Mouse (Mus musculus): ENCODE measurements around the gene Srsf2. TPM values are rescaled to one million over a fixed set of nuclear protein-coding genes. Genes with fewer than 3 reads are reported as not detected.

Gene Srsf2
- polyA plus RNA-seq, 1 experiment: 1,171 TPM

- no peak overlapping the region for H3K4me3 ChIP-seq (ENCODE audit: control insufficient read depth, insufficient read depth, low read length)
- H3K36me3 ChIP-seq (ENCODE audit: control insufficient read depth, insufficient read depth, low read length): no peaks in the 10 kb centered on the region
- DNase-seq: no peak
- no peak overlapping the region for H3K27ac ChIP-seq (ENCODE audit: control insufficient read depth, insufficient read depth, low read length)
- H3K27me3 ChIP-seq (ENCODE audit: control insufficient read depth, insufficient read depth, low read length): no peaks in the 10 kb centered on the region
- peaks cover 25% of the 10 kb centered on the region for H3K4me1 ChIP-seq (replicated peaks; ENCODE audit: control insufficient read depth, insufficient read depth, low read length)
- no peak for TF ChIP-seq CTCF (IDR thresholded peaks at IDR 0.05; ENCODE audit: borderline replicate concordance, control insufficient read depth, extremely low read depth, insufficient read depth, low read length, poor library complexity)
- TF ChIP-seq POLR2A (IDR thresholded peaks at IDR 0.05; ENCODE audit: control insufficient read depth, extremely low read depth, insufficient read depth, low read length, poor library complexity): no peak
- WGBS: 99% methylated on average over 2 of the region's 2 CpGs
These were observed 29.6 kb downstream of the Srsf2 start for GRCm38 (mm10) chr11:116823255-116823654.

GRCm38 (mm10) chr11:116822626-116823025, 30.3 kb downstream of the Srsf2 start:
- Histone ChIP-seq H3K36me3 (ENCODE audit: control insufficient read depth, insufficient read depth, low read length) (no peaks in the 10 kb centered on the region), H3K27ac (ENCODE audit: control insufficient read depth, insufficient read depth, low read length) (no peak overlapping the region), H3K27me3 (ENCODE audit: control insufficient read depth, insufficient read depth, low read length) (no peaks in the 10 kb centered on the region), H3K4me1 (replicated peaks; ENCODE audit: control insufficient read depth, insufficient read depth, low read length) (peaks cover 18% of the 10 kb centered on the region), H3K4me3 (ENCODE audit: control insufficient read depth, insufficient read depth, low read length) (no peak overlapping the region)
- TF ChIP-seq CTCF (IDR thresholded peaks at IDR 0.05; ENCODE audit: borderline replicate concordance, control insufficient read depth, extremely low read depth, insufficient read depth, low read length, poor library complexity): no peak
- TF ChIP-seq POLR2A (IDR thresholded peaks at IDR 0.05; ENCODE audit: control insufficient read depth, extremely low read depth, insufficient read depth, low read length, poor library complexity): no peak
- DNase-seq: no peak
- WGBS: 98% methylated on average over 10 of the region's 10 CpGs

- Histone ChIP-seq H3K4me3 (ENCODE audit: control insufficient read depth, insufficient read depth, low read length) (no peak overlapping the region), H3K36me3 (ENCODE audit: control insufficient read depth, insufficient read depth, low read length) (no peaks in the 10 kb centered on the region), H3K27ac (ENCODE audit: control insufficient read depth, insufficient read depth, low read length) (no peak overlapping the region), H3K4me1 (replicated peaks; ENCODE audit: control insufficient read depth, insufficient read depth, low read length) (peaks cover 16% of the 10 kb centered on the region), H3K27me3 (ENCODE audit: control insufficient read depth, insufficient read depth, low read length) (no peaks in the 10 kb centered on the region)
- DNase-seq: no peak
- 94% methylated on average over 10 of the region's 10 CpGs for WGBS
- TF ChIP-seq CTCF (IDR thresholded peaks at IDR 0.05; ENCODE audit: borderline replicate concordance, control insufficient read depth, extremely low read depth, insufficient read depth, low read length, poor library complexity): no peak
These were observed 30.7 kb downstream of the Srsf2 start for GRCm38 (mm10) chr11:116822215-116822614.

- Histone ChIP-seq H3K27me3 (ENCODE audit: control insufficient read depth, insufficient read depth, low read length) (no peaks in the 10 kb centered on the region), H3K4me1 (replicated peaks; ENCODE audit: control insufficient read depth, insufficient read depth, low read length) (peaks cover 16% of the 10 kb centered on the region), H3K36me3 (ENCODE audit: control insufficient read depth, insufficient read depth, low read length) (no peaks in the 10 kb centered on the region), H3K27ac (ENCODE audit: control insufficient read depth, insufficient read depth, low read length) (no peak overlapping the region), H3K4me3 (ENCODE audit: control insufficient read depth, insufficient read depth, low read length) (no peak overlapping the region)
- TF ChIP-seq POLR2A (IDR thresholded peaks at IDR 0.05; ENCODE audit: control insufficient read depth, extremely low read depth, insufficient read depth, low read length, poor library complexity) (no peak), CTCF (IDR thresholded peaks at IDR 0.05; ENCODE audit: borderline replicate concordance, control insufficient read depth, extremely low read depth, insufficient read depth, low read length, poor library complexity) (no peak)
- 73% methylated on average over 13 of the region's 13 CpGs for WGBS
- DNase-seq: no peak
These were observed 31.6 kb downstream of the Srsf2 start for GRCm38 (mm10) chr11:116821057-116821940.

GRCm38 (mm10) chr11:116819932-116820593, 32.8 kb downstream of the Srsf2 start:
- Histone ChIP-seq H3K4me1 (replicated peaks; ENCODE audit: control insufficient read depth, insufficient read depth, low read length) (peaks cover 16% of the 10 kb centered on the region), H3K27ac (ENCODE audit: control insufficient read depth, insufficient read depth, low read length) (no peak overlapping the region), H3K27me3 (ENCODE audit: control insufficient read depth, insufficient read depth, low read length) (no peaks in the 10 kb centered on the region), H3K4me3 (ENCODE audit: control insufficient read depth, insufficient read depth, low read length) (no peak overlapping the region), H3K36me3 (ENCODE audit: control insufficient read depth, insufficient read depth, low read length) (no peaks in the 10 kb centered on the region)
- DNase-seq: no peak
- WGBS: 92% methylated on average over 5 of the region's 5 CpGs
- TF ChIP-seq POLR2A (IDR thresholded peaks at IDR 0.05; ENCODE audit: control insufficient read depth, extremely low read depth, insufficient read depth, low read length, poor library complexity) (no peak), CTCF (IDR thresholded peaks at IDR 0.05; ENCODE audit: borderline replicate concordance, control insufficient read depth, extremely low read depth, insufficient read depth, low read length, poor library complexity) (no peak)

GRCm38 (mm10) chr11:116818722-116819121, 34.2 kb downstream of the Srsf2 start:
- 83% methylated on average over 8 of the region's 8 CpGs for WGBS
- TF ChIP-seq POLR2A (IDR thresholded peaks at IDR 0.05; ENCODE audit: control insufficient read depth, extremely low read depth, insufficient read depth, low read length, poor library complexity): no peak
- TF ChIP-seq CTCF (IDR thresholded peaks at IDR 0.05; ENCODE audit: borderline replicate concordance, control insufficient read depth, extremely low read depth, insufficient read depth, low read length, poor library complexity): no peak
- Histone ChIP-seq H3K36me3 (ENCODE audit: control insufficient read depth, insufficient read depth, low read length) (no peaks in the 10 kb centered on the region), H3K27ac (ENCODE audit: control insufficient read depth, insufficient read depth, low read length) (no peak overlapping the region), H3K4me3 (ENCODE audit: control insufficient read depth, insufficient read depth, low read length) (no peak overlapping the region), H3K27me3 (ENCODE audit: control insufficient read depth, insufficient read depth, low read length) (no peaks in the 10 kb centered on the region), H3K4me1 (replicated peaks; ENCODE audit: control insufficient read depth, insufficient read depth, low read length) (peaks cover 16% of the 10 kb centered on the region)
- no peak for DNase-seq

All from thymus, adult 2 months (tissue).